Mouse (Mus musculus) stomach, embryonic 14.5 days (tissue): ENCODE data around the gene Sntg2. TPM values are rescaled to one million over a fixed set of nuclear protein-coding genes. Genes with fewer than 3 reads are reported as not detected.

Experiments used
- ATAC-seq: fragments of 200-750 bp; cut with Nextera tagmentation; 2 replicates; pipeline ENCODE4 v1.8.0; 2017; ENCODE audit warnings: low read depth, moderate TSS enrichment; ENCODE audit not compliant: insufficient number of reproducible peaks, insufficient read depth, low FRiP score
- H3K27ac ChIP-seq: fragments of 300-500 bp; sonication (generic); 2 replicates; pipeline ENCODE4 v1.5.1; 2014; ENCODE audit warnings: mild to moderate bottlenecking, low read length, moderate library complexity, mixed read lengths
- H3K27me3 ChIP-seq: fragments of 300-500 bp; sonication (generic); 2 replicates; pipeline ENCODE4 v1.6.1; 2014; ENCODE audit warnings: low read length, control low read depth, mixed read lengths; ENCODE audit not compliant: control insufficient read depth, insufficient read depth
- H3K36me3 ChIP-seq: fragments of 300-500 bp; sonication (generic); 2 replicates; pipeline ENCODE4 v1.6.1; 2014; ENCODE audit warnings: mild to moderate bottlenecking, control low read depth, low read length, moderate library complexity, mixed read lengths; ENCODE audit not compliant: control insufficient read depth, insufficient read depth
- H3K4me1 ChIP-seq: fragments of 300-500 bp; sonication (generic); 2 replicates; pipeline ENCODE4 v1.6.1; 2014; ENCODE audit warnings: low read length, control low read depth, mixed read lengths; ENCODE audit not compliant: control insufficient read depth, insufficient read depth
- H3K4me2 ChIP-seq: fragments of 300-500 bp; sonication (generic); replicated peaks from 2 replicates; pipeline ENCODE4 v1.6.1; 2014; ENCODE audit warnings: low read depth, low read length, control low read depth
- H3K4me3 ChIP-seq: fragments of 300-500 bp; sonication (generic); 2 replicates; pipeline ENCODE4 v1.5.1; 2014; ENCODE audit warnings: low read depth, low read length, control low read depth
- H3K9ac ChIP-seq: fragments of 300-500 bp; sonication (generic); replicated peaks from 2 replicates; pipeline ENCODE4 v1.6.1; 2014; ENCODE audit warnings: low read depth, mild to moderate bottlenecking, control low read depth, low read length, moderate library complexity, mixed read lengths
- H3K9me3 ChIP-seq: fragments of 300-500 bp; sonication (generic); 2 replicates; pipeline ENCODE4 v1.6.1; 2016; ENCODE audit warnings: low read depth, low read length, control low read depth; ENCODE audit not compliant: control insufficient read depth
- WGBS: fragments of 180-500 bp; shearing (Covaris S2); extraction: QIAGEN DNeasy Blood & Tissue Kit; methylation state at CpG from one replicate; pipeline ENCODE4 v1.1.7; 2014; 5-methylcytosine and 5-hydroxymethylcytosine counted together
- polyA plus RNA-seq: library from polyadenylated mRNA; unstranded; fragments of >200 nt; fragmentation: Nextera tagmentation; extraction: Ambion mirVana; gene quantifications from 2 replicates; pipeline ENCODE4 v1.2.1, GENCODE M21; 2014

The Sntg2 gene
- polyA plus RNA-seq, 1 experiment from 2014 or later, result 32.5 TPM

GRCm38 (mm10) chr12:30208087-30208486 lies 165.1 kb downstream of the Sntg2 start:
- Histone ChIP-seq H3K36me3 (no peaks in the 10 kb centered on the region), H3K27me3 (no peaks in the 10 kb centered on the region), H3K4me3 (no peak overlapping the region), H3K9me3 (no peaks in the 10 kb centered on the region), H3K4me1 (no peaks in the 10 kb centered on the region), H3K9ac (no peak overlapping the region), H3K27ac (no peak overlapping the region), H3K4me2 (no peak overlapping the region)
- WGBS, result 80% methylated on average over 5 of the region's 5 CpGs
- ATAC-seq, result no peak

- H3K9ac ChIP-seq, result no peak overlapping the region
- WGBS, result 62% methylated on average over 4 of the region's 4 CpGs
- no peak for ATAC-seq
- no peaks in the 10 kb centered on the region for H3K9me3 ChIP-seq
- H3K36me3 ChIP-seq, result no peaks in the 10 kb centered on the region
- no peak overlapping the region for H3K27ac ChIP-seq
- H3K27me3 ChIP-seq, result no peaks in the 10 kb centered on the region
- H3K4me3 ChIP-seq, result no peak overlapping the region
- H3K4me2 ChIP-seq, result no peak overlapping the region
- H3K4me1 ChIP-seq, result no peaks in the 10 kb centered on the region
Observed at GRCm38 (mm10) chr12:30204457-30204856, 168.7 kb downstream of the Sntg2 start.

- Histone ChIP-seq H3K4me1 (no peaks in the 10 kb centered on the region), H3K4me2 (no peak overlapping the region), H3K27ac (no peak overlapping the region), H3K4me3 (no peak overlapping the region), H3K9me3 (no peaks in the 10 kb centered on the region), H3K36me3 (no peaks in the 10 kb centered on the region), H3K27me3 (no peaks in the 10 kb centered on the region), H3K9ac (no peak overlapping the region)
- 90% methylated on average over 1 of the region's 1 CpGs for WGBS
- no peak for ATAC-seq
Observed at GRCm38 (mm10) chr12:30202763-30203162, 170.4 kb downstream of the Sntg2 start.

DNA sequence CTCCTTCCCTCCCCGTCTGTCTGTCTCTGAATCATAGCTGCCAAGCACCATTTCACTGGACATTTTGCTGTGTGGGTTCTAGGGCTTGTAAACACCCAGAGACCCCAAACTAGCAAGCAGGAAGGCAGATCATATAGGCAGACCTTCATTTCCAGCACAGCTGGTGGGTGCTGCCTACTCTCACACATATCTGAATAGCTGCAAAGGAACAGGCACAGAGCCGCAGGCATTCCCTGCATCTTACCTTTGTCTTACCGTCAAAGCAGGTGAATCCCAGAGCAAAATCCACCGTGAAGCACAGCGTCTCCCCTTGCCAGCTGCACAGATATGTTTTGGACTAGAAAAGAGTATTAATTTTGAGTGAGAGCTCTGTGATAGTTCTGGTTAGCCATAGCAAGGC lies 172.1 kb downstream of the Sntg2 start:
- Histone ChIP-seq H3K9ac (no peak overlapping the region), H3K4me2 (no peak overlapping the region), H3K36me3 (no peaks in the 10 kb centered on the region), H3K27ac (no peak overlapping the region), H3K27me3 (no peaks in the 10 kb centered on the region), H3K4me3 (no peak overlapping the region), H3K4me1 (no peaks in the 10 kb centered on the region), H3K9me3 (no peaks in the 10 kb centered on the region)
- no peak for ATAC-seq
- WGBS, result 82% methylated on average over 5 of the region's 5 CpGs

DNA sequence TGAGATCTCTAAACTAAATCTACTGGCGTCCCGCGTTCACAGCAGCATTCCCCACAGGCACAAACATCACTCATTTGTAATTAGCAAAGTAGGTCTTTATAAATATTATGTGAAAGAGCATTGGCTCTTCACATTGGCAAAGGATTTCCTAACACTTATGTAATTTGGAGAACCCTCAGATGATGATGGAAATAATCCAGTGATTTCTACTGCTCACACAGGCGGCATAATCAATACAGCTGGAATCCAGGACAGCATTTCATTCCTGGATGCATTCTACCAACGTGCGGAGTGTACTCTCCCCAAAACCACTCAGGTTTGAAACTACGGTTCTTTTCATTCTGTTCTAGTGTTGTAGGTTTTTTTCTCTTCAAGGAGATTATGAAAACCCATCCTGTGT lies 172.6 kb downstream of the Sntg2 start:
- 89% methylated on average over 7 of the region's 7 CpGs for WGBS
- Histone ChIP-seq H3K9ac (no peak overlapping the region), H3K4me3 (no peak overlapping the region), H3K4me1 (no peaks in the 10 kb centered on the region), H3K27me3 (no peaks in the 10 kb centered on the region), H3K27ac (no peak overlapping the region), H3K9me3 (no peaks in the 10 kb centered on the region), H3K36me3 (no peaks in the 10 kb centered on the region), H3K4me2 (no peak overlapping the region)
- no peak for ATAC-seq

DNA sequence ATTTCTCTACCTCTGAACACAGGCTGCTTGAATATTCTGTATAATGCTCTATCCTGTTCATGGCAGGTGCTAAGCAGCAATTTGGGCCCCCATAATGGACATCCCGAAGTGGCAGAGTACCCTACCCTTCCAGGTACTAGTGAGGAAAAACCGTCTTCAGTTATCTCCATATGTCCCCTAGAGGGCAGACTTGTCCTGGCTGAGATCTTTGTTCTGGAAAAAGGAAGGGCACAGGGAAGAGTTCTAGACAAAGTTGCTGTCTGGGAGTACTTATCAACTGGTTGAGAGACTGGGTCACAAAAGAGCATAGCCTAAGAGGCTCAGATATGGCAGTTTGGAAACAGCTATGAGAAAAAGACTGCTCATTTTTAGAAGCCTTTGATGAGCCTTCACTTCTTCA lies 173.4 kb downstream of the Sntg2 start:
- WGBS, result 26% methylated on average over 2 of the region's 2 CpGs
- H3K27me3 ChIP-seq, result no peaks in the 10 kb centered on the region
- H3K27ac ChIP-seq, result no peak overlapping the region

GRCm38 (mm10) chr12:30198250-30198649 lies 174.9 kb downstream of the Sntg2 start:
- WGBS, result 80% methylated on average over 1 of the region's 1 CpGs
- Histone ChIP-seq H3K27ac (no peak overlapping the region), H3K4me1 (no peaks in the 10 kb centered on the region), H3K9ac (no peak overlapping the region), H3K27me3 (no peaks in the 10 kb centered on the region), H3K4me2 (no peak overlapping the region), H3K9me3 (no peaks in the 10 kb centered on the region), H3K4me3 (no peak overlapping the region), H3K36me3 (no peaks in the 10 kb centered on the region)
- ATAC-seq, result no peak

More for the DNA sequence above, 173.4 kb downstream of the Sntg2 start:
- no peak overlapping the region for H3K4me2 ChIP-seq
- no peak for ATAC-seq
- H3K4me3 ChIP-seq, result no peak overlapping the region
- no peaks in the 10 kb centered on the region for H3K9me3 ChIP-seq
- no peaks in the 10 kb centered on the region for H3K4me1 ChIP-seq
- no peak overlapping the region for H3K9ac ChIP-seq
- H3K36me3 ChIP-seq, result no peaks in the 10 kb centered on the region

DNA sequence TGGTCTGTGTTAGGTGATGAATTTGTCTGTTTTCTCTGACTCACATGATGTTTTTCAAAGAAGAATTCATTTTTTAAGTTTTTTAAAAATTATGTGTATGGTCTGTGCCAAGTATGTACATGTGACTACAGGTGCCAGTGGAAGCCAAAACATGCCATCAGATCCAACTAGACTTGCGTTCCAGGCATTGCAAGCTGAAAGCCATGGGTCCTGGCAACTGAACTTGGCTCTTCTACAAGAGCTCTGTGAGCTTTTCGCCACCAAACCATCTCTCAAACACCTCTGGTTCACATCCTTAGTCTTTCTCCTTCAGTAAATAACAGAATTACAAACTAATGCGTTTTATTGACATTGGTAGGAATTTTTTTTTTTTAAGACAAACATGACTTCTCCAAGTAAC lies 191.5 kb downstream of the Sntg2 start:
- WGBS, result 78% methylated on average over 3 of the region's 3 CpGs
- no peaks in the 10 kb centered on the region for H3K9me3 ChIP-seq
- H3K4me2 ChIP-seq, result no peak overlapping the region
- no peak for ATAC-seq
- no peaks in the 10 kb centered on the region for H3K36me3 ChIP-seq
- no peaks in the 10 kb centered on the region for H3K27me3 ChIP-seq
- H3K27ac ChIP-seq, result no peak overlapping the region
- no peak overlapping the region for H3K4me3 ChIP-seq
- H3K4me1 ChIP-seq, result no peaks in the 10 kb centered on the region
- H3K9ac ChIP-seq, result no peak overlapping the region

DNA sequence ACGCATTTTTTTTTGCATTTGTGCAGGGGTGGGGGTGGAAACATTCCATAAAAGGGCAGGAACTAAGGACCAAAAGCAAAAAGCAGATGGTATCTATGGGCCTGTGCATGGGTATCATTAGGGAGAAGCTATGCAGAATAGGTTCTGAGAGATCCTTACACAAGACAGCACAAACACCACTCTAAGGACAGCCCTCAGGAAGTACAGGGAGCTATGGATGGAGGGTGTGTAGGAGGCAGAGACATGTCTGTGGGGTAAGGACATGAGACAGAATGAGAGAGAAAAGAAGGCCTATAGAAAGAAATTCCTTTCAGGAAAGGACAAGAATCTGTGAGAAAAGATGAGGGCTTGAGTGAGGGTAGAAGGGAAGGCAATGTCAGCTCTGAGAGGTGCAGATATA lies 193.6 kb downstream of the Sntg2 start:
- ATAC-seq, result no peak
- no peak overlapping the region for H3K4me2 ChIP-seq
- no peaks in the 10 kb centered on the region for H3K9me3 ChIP-seq
- no peaks in the 10 kb centered on the region for H3K27me3 ChIP-seq
- H3K36me3 ChIP-seq, result no peaks in the 10 kb centered on the region
- WGBS, result 86% methylated on average over 1 of the region's 1 CpGs
- H3K9ac ChIP-seq, result no peak overlapping the region
- no peak overlapping the region for H3K4me3 ChIP-seq
- no peaks in the 10 kb centered on the region for H3K4me1 ChIP-seq
- no peak overlapping the region for H3K27ac ChIP-seq
